Mouse (Mus musculus) ovary, postnatal 14 days (tissue): ENCODE results near the gene Nfe2l1.
"Not testable (repeated sequence)": the region's sequence is repeated elsewhere in the genome, so short reads cannot be mapped to it uniquely, and the experiment has no call there.

Experiments
- DNase-seq: peaks from one replicate; pipeline ENCODE4 v3.0.0; 2022; ENCODE audit warnings: low spot score

Gene Nfe2l1

DNA sequence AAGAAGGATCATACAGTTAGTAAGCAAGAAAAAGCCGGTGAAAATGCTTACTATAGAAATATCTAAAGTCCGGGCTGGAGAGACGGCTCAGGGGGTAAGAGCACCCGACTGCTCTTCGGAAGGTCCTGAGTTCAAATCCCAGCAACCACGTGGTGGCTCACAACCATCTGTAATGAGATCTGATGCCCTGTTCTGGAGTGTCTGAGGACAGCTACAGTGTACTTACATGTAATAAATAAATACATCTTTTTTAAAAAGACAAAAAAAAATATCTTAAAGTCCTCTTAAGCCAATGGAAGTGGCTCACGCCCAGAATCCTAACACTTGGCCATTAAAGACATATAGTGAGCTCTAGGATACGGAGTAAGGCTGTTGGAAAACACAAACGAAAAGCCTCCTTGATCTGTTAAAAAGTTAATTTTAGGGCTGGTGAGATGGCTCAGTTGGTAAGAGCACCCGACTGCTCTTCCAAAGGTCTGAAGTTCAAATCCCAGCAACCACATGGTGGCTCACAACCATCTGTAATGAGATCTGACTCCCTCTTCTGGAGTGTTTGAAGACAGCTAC is 51.6 kb downstream of the Nfe2l1 start:
- not testable (repeated sequence) for DNase-seq

DNA sequence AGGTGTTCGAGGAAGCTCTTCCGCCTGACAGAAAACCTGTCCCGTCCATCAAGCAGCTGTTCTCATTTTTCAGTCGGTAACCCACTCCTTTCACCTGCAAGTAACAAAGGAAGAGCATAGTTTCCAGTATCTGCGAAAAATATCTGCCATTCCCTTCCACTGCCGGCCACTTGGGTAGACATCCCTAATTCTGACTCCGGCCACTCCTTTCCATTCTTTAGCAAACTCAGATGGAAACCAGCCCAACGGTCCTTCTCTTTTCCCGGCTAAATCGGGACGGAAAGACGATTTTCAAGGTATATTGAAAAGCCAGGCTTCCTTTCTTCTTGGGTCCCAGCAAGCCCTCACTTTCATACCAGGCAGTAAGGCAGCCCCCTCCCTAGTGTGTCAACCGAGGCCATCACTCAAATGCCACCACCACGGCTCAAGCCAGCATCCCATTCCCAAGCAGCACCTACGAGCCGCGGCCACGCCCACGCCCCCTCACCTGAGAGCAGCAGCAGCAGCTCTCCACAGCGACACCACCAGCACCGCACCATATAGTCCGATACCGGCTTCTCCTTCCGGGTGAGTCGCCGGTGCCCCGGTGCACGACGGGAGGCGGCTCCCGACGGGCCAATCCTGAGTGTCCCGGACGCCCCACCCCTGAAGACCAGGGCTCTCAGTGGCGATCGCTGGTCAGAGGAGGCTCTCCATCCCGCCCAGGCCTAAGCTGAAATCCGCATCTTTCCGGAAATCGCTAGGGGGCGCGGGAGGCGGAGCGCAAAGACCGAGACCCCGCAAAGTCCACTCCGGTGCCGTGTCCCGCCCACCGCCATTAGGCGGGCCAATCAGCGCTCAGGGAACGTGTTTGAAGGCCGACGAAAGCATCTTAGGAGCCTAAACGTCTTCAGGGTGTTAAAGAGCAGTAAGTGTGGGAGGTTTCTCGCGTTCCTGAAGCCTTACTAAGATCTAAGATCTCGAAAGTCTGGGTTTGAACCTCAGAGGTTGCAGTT is 52.5 kb downstream of the Nfe2l1 start, which contains the start of gene Snx11:
Gene Snx11, minus strand, starts transcription at position 592 of the 995 bp plus-strand sequence.
- peak; percentile 98 for DNase-seq

DNA sequence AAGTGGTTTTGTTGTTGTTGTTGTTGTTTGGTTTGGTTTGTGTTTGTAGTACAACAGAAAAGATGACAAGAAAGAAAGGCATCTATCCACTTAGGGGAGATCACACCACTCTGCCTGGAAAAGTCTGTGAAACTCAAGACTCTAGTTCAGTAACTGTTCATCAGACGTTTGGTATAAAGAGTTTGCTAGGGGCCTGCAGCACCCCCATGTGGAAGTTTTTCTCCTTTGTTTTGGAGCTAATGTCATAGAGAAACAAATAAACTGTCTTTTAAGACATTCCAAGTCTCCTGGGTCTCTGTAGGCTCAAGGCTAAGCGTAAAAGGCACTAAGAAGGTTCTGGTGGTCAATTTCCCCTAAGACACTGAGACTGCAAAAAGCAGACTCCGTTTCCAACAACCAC is 53.7 kb downstream of the Nfe2l1 start:
- DNase-seq = no peak

DNA sequence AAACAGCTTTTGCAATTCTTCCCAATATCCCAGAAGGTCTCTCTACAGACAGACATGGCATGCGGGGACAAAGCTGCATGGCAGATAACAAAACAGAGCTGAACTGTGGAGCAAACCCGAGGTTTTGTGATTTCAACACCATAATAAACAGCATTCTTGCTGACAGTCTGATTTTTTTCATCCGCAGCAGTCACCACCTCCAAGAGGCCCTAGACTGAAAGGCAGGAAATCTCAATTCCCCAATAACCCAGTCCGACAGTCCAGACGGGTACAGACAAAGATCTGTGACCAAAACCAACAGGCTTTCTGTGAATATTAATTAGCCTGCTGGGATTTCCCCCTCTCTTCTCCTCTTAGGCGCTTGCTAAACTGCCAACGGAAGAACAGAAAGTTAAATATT is 54.1 kb downstream of the Nfe2l1 start:
- DNase-seq = no peak

DNA sequence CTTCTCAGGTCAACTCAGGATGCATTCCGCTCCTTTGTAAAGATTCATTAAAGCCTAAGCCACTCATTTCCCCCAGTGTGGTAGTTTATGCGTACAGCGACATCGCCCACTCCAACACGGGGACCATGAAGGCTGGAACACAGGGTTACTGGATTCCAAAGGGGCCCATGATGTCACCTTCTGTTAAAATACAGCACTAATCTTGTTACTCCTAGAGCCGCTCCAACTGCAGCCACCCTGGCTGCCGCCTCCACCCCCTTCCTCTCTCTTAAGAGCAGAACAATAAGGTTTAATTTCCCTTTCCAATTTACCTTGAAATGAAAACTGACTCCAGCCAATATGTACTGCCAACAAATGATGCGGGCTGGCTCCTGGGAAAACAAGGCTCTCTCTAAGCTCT is 54.7 kb downstream of the Nfe2l1 start:
- no peak for DNase-seq

DNA sequence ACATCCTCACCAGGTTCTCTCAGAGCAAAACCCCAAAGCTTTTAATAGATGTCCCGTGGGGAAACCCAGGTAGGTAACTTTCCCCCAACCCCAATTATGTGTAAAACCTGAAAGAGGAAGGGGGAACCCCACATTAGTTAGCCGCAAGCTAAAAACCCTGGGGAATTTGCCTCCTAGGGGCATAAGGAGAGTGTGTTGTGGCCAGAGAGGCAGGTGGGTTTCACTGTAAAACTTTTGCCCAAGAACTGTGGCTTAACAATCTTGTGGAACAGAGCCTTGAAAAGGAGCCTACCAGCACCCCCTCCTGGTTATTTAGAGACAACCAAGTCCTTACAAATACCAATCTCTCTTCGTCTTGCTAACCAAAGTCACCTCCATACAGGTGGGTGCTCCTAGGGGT is 55.2 kb downstream of the Nfe2l1 start:
- no peak for DNase-seq

DNA sequence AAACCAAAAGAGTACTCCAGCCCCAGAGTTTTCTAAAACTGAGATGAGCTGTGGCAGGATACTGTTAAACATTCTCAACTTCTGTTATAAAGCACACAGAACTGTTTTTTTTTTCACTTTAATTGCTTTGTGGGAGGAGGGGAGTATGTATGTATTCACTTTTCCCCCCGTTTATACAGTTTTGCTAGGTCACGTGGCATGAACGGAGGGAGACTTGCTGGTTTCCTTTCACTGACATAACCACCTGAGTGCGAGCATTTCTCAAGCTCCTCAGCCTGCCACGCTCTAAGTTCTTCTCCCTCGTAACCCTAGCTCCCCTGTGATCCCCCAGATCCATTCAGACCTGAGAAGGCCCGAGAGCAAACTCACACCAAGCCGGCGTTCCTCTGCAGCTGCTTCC is 57.4 kb downstream of the Nfe2l1 start:
- DNase-seq = no peak

DNA sequence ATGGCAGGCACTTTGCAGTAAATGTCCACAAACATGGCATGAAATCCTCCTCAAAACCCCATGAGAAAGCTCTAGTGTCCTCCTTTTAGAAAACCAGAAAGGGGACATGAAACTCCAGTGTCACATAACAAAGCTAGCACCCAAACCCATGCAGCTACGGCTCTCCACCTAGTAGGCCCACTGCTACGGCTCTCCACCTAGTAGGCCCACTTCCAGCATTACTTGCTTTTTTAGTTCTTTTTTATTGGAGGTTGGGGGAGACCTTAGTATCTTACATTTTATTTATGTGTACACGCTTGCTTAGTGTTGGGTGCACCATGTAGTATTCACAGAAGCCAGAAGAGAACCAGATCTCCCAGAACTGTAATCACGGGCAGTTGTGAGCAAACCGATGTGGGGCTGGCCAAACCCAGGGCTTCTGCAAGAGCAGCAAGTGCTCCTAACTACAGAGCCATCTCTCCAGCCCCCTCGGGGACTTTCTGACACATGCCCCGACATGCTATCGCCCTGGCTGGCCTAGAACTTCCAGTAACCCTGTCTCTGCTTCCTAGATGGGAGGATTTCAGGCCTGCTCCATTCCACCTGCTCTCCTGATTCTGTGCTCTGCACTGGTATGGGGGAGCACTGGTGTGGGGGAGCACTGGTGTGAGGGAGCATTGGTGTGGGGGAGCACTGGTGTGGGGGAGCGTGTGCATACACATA is 58.3 kb downstream of the Nfe2l1 start:
- DNase-seq = no peak

DNA sequence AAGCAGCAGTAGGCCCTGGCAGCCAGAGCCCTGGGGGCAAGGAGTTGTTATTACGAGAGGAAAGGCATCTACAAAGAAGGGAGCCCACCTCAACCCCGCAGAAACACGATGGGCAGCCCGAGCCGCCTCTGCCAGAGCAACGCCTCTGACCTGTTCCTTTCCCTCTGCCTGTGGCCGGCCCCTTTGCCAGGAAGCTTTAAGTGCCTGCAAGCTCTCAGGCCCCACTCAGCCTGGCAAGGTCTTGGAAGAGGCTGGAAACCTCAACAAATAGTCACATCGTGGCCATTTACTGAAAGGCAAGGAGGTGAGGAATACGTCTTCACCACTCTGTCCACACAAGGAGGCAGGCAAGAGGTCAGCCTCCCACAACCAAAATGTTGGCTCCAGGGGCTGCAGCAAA is 61.5 kb downstream of the Nfe2l1 start:
- no peak for DNase-seq
